Mouse (Mus musculus) midbrain, embryonic 16.5 days (tissue): Measurements from ENCODE around the gene Tas2r117. TPM values are rescaled to one million over a fixed set of nuclear protein-coding genes. Genes with fewer than 3 reads are reported as not detected.

Experiments
- ATAC-seq: fragments of 200-750 bp; cut with Nextera tagmentation; 2 replicates; pipeline ENCODE4 v1.8.0; 2017; ENCODE audit warnings: moderate TSS enrichment
- H3K27ac ChIP-seq: fragments of 300-500 bp; sonication (generic); 2 replicates; pipeline ENCODE4 v1.5.1; 2014; ENCODE audit warnings: mild to moderate bottlenecking, low read length, mixed read lengths
- H3K27me3 ChIP-seq: fragments of 300-500 bp; sonication (generic); 2 replicates; pipeline ENCODE4 v1.6.1; 2014; ENCODE audit warnings: low read depth, low read length, mixed read lengths; ENCODE audit not compliant: control insufficient read depth, insufficient read depth
- H3K36me3 ChIP-seq: fragments of 300-500 bp; sonication (generic); 2 replicates; pipeline ENCODE4 v1.6.1; 2014; ENCODE audit warnings: mild to moderate bottlenecking, low read length, moderate library complexity, mixed read lengths; ENCODE audit not compliant: control insufficient read depth, insufficient read depth
- H3K4me1 ChIP-seq: fragments of 300-500 bp; sonication (generic); 2 replicates; pipeline ENCODE4 v1.6.1; 2014; ENCODE audit warnings: mild to moderate bottlenecking, low read length, mixed read lengths; ENCODE audit not compliant: control insufficient read depth, insufficient read depth
- H3K4me2 ChIP-seq: fragments of 300-500 bp; sonication (generic); 2 replicates; pipeline ENCODE4 v1.6.1; 2014; ENCODE audit warnings: mild to moderate bottlenecking, low read length, mixed read lengths
- H3K4me3 ChIP-seq: fragments of 300-500 bp; sonication (generic); 2 replicates; pipeline ENCODE4 v1.5.1; 2014; ENCODE audit warnings: low read depth, mild to moderate bottlenecking, low read length, moderate library complexity, mixed read lengths
- H3K9ac ChIP-seq: fragments of 300-500 bp; sonication (generic); 2 replicates; pipeline ENCODE4 v1.6.1; 2014; ENCODE audit warnings: low read depth, low read length, mixed read lengths
- H3K9me3 ChIP-seq: fragments of 300-500 bp; sonication (generic); replicated peaks from 2 replicates; pipeline ENCODE4 v1.6.1; 2014; ENCODE audit warnings: mild to moderate bottlenecking, low read length, mixed read lengths; ENCODE audit not compliant: control insufficient read depth, poor library complexity, severe bottlenecking
- WGBS: fragments of 180-500 bp; shearing (Covaris S2); extraction: QIAGEN DNeasy Blood & Tissue Kit; methylation state at CpG from one replicate; pipeline ENCODE4 v1.1.7; 2014; 5-methylcytosine and 5-hydroxymethylcytosine counted together
- polyA plus RNA-seq: library from polyadenylated mRNA; unstranded; fragments of >200 nt; fragmentation: Nextera tagmentation; extraction: Ambion mirVana; gene quantifications from 2 replicates; pipeline ENCODE4 v1.2.1, GENCODE M21; 2015

Gene Tas2r117
- polyA plus RNA-seq, result not detected in 2 replicates

DNA sequence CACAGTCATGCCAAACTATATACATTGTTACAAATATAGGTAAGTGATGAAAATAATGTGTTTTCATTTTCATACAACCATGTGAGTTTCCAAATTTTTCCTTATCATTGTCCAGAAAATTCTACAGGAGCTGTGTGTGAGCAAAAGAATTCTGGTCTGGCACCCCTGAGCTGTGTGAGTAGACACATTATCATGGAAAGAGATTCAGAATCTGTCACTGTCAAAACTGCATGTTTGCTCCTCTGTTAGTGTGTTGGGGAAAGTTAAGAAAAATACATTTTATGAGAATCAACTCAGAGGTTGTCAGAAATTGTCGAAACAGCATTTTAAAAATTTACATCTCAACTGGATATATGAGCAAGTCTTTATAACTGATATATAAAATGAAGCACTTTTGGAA is at the start of gene Tas2r117:
TSS of gene Tas2r117 (plus strand) at position 301 of the 400 bp plus-strand sequence.
- Histone ChIP-seq H3K4me1 (no peaks in the 10 kb centered on the region), H3K4me3 (no peak within 1 kb of the TSS), H3K36me3 (no peaks in the 10 kb centered on the region), H3K27me3 (no peaks in the 10 kb centered on the region), H3K4me2 (no peak within 1 kb of the TSS), H3K27ac (no peak within 1 kb of the TSS), H3K9ac (no peak within 1 kb of the TSS), H3K9me3 (no peaks in the 10 kb centered on the region)
- no peak for ATAC-seq
- 83% methylated on average over 1 of the region's 1 CpGs for WGBS

DNA sequence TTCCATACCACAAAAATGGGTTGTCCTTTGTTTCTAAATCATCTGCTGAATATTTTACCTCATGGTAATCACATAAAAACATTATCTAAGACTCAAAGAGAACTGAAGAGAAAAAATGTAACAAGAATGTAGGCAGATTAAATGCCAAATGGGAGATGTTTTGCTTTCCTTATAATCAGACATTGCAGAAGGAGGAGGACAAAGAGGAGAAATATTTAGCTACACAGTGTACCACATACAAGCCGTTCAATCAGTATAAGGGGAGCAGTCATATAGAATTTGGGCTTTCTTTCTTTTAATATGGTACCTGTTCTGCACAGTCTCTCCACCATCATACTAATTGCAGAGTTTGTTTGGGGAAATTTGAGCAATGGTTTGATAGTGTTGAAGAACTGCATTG is 48.2 kb upstream of the Tas2r117 start, which contains the start of gene Tas2r124:
TSS of gene Tas2r124 (plus strand) at position 301 of the 400 bp plus-strand sequence.
- H3K4me2 ChIP-seq, result no peak within 1 kb of the TSS
- no peaks in the 10 kb centered on the region for H3K27me3 ChIP-seq
- no peak within 1 kb of the TSS for H3K9ac ChIP-seq
- no peaks in the 10 kb centered on the region for H3K36me3 ChIP-seq
- H3K9me3 ChIP-seq, result no peaks in the 10 kb centered on the region
- no peak within 1 kb of the TSS for H3K4me3 ChIP-seq
- no peak within 1 kb of the TSS for H3K27ac ChIP-seq
- no peak for ATAC-seq
- WGBS, result 94% methylated on average over 1 of the region's 1 CpGs
- H3K4me1 ChIP-seq, result no peaks in the 10 kb centered on the region

DNA sequence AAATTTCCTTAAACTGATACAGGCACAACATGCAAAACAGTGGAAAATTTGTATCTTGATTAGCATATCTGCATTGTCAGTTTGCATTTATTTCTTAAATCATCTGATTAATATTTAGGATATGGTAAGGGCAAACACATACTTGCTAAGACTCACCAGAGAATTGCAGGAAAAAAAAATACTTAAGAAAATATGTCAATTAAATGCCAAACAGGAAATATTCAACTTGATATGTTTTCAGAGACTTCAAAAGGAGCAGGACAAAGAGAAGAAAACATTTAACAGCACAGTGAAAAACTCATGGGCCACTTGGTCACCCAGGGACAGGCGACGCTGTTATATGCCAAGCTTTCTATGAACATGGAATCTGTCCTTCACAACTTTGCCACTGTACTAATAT is 40.8 kb upstream of the Tas2r117 start, which contains the start of gene Tas2r102:
TSS of gene Tas2r102 (plus strand) at position 301 of the 400 bp plus-strand sequence.
- no peaks in the 10 kb centered on the region for H3K27me3 ChIP-seq
- no peaks in the 10 kb centered on the region for H3K36me3 ChIP-seq
- H3K4me3 ChIP-seq, result no peak within 1 kb of the TSS
- no peaks in the 10 kb centered on the region for H3K4me1 ChIP-seq
- H3K9ac ChIP-seq, result no peak within 1 kb of the TSS
- no peak within 1 kb of the TSS for H3K4me2 ChIP-seq
- no peaks in the 10 kb centered on the region for H3K9me3 ChIP-seq
- WGBS, result 93% methylated on average over 2 of the region's 2 CpGs
- no peak within 1 kb of the TSS for H3K27ac ChIP-seq
- no peak for ATAC-seq

DNA sequence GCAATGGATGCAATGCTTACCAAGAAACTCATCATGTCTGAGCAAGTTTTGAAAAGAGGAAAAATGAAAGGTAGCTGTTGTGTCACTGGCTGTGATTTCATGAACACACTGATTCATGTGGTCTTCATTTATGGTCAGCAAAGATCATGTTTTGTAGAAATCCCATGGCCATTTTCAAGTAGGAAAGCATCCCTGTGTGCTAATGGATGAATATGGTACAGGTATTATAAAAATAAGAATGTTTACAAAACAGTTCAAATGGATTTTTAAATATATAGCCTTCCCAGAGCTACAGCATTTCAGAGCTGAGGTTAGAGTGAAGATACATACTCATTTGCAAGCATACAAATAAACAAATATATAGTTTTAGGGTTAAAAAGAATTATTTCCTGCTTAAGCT is 24.6 kb upstream of the Tas2r117 start, which contains the start of gene Tas2r136:
TSS of gene Tas2r136 (minus strand) at position 101 of the 400 bp plus-strand sequence.
- Histone ChIP-seq H3K9ac (no peak within 1 kb of the TSS), H3K4me1 (no peaks in the 10 kb centered on the region), H3K27ac (no peak within 1 kb of the TSS), H3K4me3 (no peak within 1 kb of the TSS), H3K36me3 (no peaks in the 10 kb centered on the region), H3K4me2 (no peak within 1 kb of the TSS), H3K9me3 (no peaks in the 10 kb centered on the region), H3K27me3 (no peaks in the 10 kb centered on the region)
- ATAC-seq, result no peak

DNA sequence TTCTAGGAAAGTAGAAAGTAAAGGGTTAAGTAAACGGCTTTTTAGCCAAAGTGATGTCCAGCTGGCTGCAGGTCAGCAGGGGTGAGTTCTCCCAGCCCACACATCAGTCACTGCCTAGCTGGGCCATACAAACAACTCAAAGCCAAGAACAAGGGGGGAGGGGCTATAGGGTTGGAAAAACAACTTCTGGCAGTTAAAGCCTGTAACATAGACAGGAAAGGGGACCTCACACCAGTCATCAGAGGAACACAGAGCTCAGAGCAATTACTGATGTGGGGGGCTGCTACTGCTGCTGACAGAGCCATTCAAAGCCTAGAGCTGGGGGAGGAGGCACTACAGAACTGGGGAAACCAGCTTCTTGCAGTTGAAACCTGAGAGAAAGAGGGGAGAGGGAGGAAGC is 7.2 kb upstream of the Tas2r117 start:
- no peak overlapping the region for H3K27ac ChIP-seq
- H3K9me3 ChIP-seq, result no peaks in the 10 kb centered on the region
- no peak for ATAC-seq
- no peaks in the 10 kb centered on the region for H3K27me3 ChIP-seq
- no peak overlapping the region for H3K9ac ChIP-seq
- H3K4me1 ChIP-seq, result no peaks in the 10 kb centered on the region
- H3K4me2 ChIP-seq, result no peak overlapping the region
- no peaks in the 10 kb centered on the region for H3K36me3 ChIP-seq
- H3K4me3 ChIP-seq, result no peak overlapping the region
- WGBS, result 33% methylated on average over 1 of the region's 1 CpGs

DNA sequence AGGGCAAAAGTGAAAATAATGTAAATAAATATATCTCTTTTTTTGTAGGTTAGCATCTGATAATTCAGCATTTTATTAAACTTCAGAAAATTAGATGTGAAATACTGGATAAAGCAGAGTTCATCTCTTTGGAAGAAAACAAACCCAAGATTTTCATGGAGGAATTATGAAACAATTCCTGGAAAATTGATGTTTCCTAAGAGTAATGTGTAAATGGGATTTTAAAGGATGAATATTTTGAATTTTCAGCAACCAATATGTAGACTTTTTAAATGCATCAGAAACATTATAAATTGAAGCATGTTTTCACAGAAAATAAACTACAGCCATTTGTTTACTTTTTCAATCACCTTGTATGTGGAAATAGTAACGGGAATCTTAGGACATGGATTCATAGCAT is 44.2 kb downstream of the Tas2r117 start, which contains the start of gene Tas2r123:
TSS of gene Tas2r123 (plus strand) at position 301 of the 400 bp plus-strand sequence.
- H3K27me3 ChIP-seq, result no peaks in the 10 kb centered on the region
- H3K36me3 ChIP-seq, result no peaks in the 10 kb centered on the region
- WGBS, result 97% methylated on average over 1 of the region's 1 CpGs
- no peak within 1 kb of the TSS for H3K27ac ChIP-seq
- no peak within 1 kb of the TSS for H3K4me2 ChIP-seq
- H3K9me3 ChIP-seq, result no peaks in the 10 kb centered on the region
- H3K4me1 ChIP-seq, result no peaks in the 10 kb centered on the region
- ATAC-seq, result no peak
- H3K9ac ChIP-seq, result no peak within 1 kb of the TSS
- no peak within 1 kb of the TSS for H3K4me3 ChIP-seq

Other genes with a start within 250 kb of the Tas2r117 start
- not detected in 2 replicates for gene Prh1, start 233.0 kb upstream of the Tas2r117 start, polyA plus RNA-seq
- not detected in 2 replicates for gene Prp2, start 206.9 kb upstream of the Tas2r117 start, polyA plus RNA-seq
- not detected in 2 replicates for gene A630073D07Rik, start 151.3 kb upstream of the Tas2r117 start, polyA plus RNA-seq
- gene Tas2r120, start 145.9 kb upstream of the Tas2r117 start, polyA plus RNA-seq, result not detected in 2 replicates
- gene Tas2r121, start 101.8 kb upstream of the Tas2r117 start, polyA plus RNA-seq, result not detected in 2 replicates
- gene Tas2r122, start 90.9 kb upstream of the Tas2r117 start, polyA plus RNA-seq, result not detected in 2 replicates
- gene Tas2r115, start 64.8 kb upstream of the Tas2r117 start, polyA plus RNA-seq, result not detected in 2 replicates
- gene Tas2r124, start 48.1 kb upstream of the Tas2r117 start, polyA plus RNA-seq, result not detected in 2 replicates
- not detected in 2 replicates for gene Tas2r102, start 40.7 kb upstream of the Tas2r117 start, polyA plus RNA-seq
- not detected in 2 replicates for gene Tas2r136, start 24.7 kb upstream of the Tas2r117 start, polyA plus RNA-seq
- gene Tas2r123, start 44.3 kb downstream of the Tas2r117 start, polyA plus RNA-seq, result not detected in 2 replicates
- not detected in 2 replicates for gene Tas2r116, start 52.6 kb downstream of the Tas2r117 start, polyA plus RNA-seq
- not detected in 2 replicates for gene Tas2r110, start 65.2 kb downstream of the Tas2r117 start, polyA plus RNA-seq
- not detected in 2 replicates for gene Tas2r113, start 90.2 kb downstream of the Tas2r117 start, polyA plus RNA-seq
- not detected in 2 replicates for gene Tas2r125, start 106.8 kb downstream of the Tas2r117 start, polyA plus RNA-seq
- gene Tas2r129, start 148.3 kb downstream of the Tas2r117 start, polyA plus RNA-seq, result not detected in 2 replicates
- not detected in 2 replicates for gene Tas2r131, start 155.1 kb downstream of the Tas2r117 start, polyA plus RNA-seq
- gene Tas2r109, start 178.1 kb downstream of the Tas2r117 start, polyA plus RNA-seq, result not detected in 2 replicates
- gene Tas2r103, start 234.3 kb downstream of the Tas2r117 start, polyA plus RNA-seq, result not detected in 2 replicates